Mouse (Mus musculus) erythroblast, embryonic 14.5 days (primary cell): ENCODE data around the gene Gm13539.

Experiments used
- GATA1 ChIP-seq: IDR thresholded peaks from 2 replicates; pipeline ENCODE4 v1.6.1; 2012; ENCODE audit warnings: low read length, inconsistent platforms, mixed read lengths
- TAL1 ChIP-seq: IDR thresholded peaks from 3 replicates; pipeline ENCODE4 v1.6.1; 2012; ENCODE audit warnings: low read length, inconsistent platforms, mixed read lengths

DNA sequence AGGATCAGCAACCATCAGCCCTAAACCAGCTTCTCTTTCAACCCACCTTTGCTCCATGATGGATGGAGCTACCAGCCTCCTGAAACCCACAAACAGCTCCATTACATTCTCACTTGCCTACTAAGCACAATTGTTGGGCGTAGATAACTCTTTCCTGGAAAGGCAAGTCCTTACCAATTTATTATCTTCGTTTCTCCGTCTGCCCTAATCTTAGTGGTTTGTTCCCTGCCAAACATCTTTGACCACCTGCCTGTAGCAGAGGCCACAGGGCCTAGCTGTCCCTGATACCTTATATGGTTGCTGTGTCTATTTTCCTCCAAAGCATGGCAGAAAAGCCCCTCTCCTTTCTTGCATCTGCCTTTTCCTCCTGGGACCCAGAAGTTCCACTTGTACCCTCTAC is 7.0 kb downstream of the Gm13539 start:
- TF ChIP-seq TAL1 (no peak), GATA1 (no peak)
